Mouse (Mus musculus) right cerebral cortex, adult 18-20 months (tissue): ENCODE measurements around the gene Ifnar2.

ENCODE experiments used
- DNase-seq: peaks from one replicate; pipeline ENCODE4 v3.0.0; 2022; ENCODE audit warnings: mixed read lengths

The Ifnar2 gene

GRCm38 (mm10) chr16:91395633-91396392, 23.2 kb downstream of the Ifnar2 start:
- no peak for DNase-seq

DNA sequence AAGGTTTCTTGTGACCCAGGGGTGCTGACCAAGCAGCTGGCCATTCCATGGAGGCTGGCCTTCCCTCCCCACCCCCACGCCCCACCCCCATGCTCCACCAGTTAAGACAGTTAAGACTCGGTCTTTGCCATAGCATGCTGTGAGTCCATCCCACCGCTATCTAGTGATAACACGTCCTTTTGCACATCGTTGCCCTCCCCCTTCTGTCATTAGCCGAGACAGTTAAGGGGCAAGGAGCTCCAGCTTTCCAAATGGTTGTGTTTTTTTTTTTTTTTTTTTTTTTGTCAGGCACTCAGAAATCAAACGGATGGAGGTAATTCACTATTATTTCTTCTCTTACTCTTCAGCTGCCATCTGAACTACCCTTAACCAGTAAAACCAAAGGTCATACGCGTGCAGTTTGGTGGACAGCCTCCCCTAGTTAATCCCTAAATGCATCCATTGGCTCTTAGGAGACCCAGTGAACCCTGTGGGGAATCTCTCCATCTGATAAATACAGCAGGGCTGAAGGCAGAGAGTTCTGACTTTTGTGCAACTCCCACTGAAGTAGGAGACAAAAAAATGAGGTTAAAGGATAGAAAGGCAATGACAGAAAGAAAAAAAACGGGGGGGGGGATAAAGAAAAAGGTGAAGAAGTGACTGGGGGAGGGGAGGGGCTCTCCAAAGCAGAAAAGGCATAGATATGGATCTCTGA, 24.4 kb downstream of the Ifnar2 start:
- no peak for DNase-seq

GRCm38 (mm10) chr16:91398030-91398429, 25.4 kb downstream of the Ifnar2 start:
- no peak for DNase-seq

DNA sequence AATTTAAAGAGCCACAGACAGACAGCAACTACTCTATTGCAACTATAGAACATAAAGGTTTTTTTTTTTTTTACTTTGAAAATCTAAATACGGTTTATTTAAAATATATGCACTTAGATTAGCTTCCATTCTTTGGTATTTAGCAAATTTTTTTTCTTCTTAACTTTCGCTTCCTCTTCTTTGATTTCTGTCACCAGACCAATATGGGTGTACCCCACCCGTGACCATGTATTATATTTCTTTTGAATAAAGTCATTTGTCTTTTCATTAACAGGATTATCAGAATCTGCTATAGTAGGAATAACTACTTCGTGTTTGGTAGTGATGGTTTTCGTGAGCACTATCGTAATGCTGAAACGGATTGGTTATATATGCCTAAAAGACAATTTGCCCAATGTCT, 26.4 kb downstream of the Ifnar2 start:
- no peak for DNase-seq

- DNase-seq: no peak
Measured at GRCm38 (mm10) chr16:91401569-91402165, 29.1 kb downstream of the Ifnar2 start.

DNA sequence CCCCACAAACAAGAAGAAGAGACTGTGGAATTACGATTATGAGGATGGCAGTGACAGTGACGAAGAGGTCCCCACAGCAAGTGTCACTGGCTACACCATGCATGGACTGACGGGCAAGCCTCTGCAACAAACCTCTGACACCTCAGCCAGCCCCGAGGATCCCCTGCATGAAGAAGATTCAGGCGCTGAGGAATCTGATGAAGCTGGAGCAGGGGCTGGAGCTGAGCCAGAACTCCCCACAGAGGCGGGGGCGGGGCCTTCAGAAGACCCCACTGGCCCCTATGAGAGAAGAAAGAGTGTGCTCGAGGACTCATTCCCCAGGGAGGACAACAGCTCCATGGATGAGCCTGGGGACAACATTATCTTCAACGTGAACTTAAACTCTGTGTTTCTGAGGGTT, 31.2 kb downstream of the Ifnar2 start:
- DNase-seq: no peak

GRCm38 (mm10) chr16:91404187-91404586, 31.6 kb downstream of the Ifnar2 start:
- no peak for DNase-seq

DNA sequence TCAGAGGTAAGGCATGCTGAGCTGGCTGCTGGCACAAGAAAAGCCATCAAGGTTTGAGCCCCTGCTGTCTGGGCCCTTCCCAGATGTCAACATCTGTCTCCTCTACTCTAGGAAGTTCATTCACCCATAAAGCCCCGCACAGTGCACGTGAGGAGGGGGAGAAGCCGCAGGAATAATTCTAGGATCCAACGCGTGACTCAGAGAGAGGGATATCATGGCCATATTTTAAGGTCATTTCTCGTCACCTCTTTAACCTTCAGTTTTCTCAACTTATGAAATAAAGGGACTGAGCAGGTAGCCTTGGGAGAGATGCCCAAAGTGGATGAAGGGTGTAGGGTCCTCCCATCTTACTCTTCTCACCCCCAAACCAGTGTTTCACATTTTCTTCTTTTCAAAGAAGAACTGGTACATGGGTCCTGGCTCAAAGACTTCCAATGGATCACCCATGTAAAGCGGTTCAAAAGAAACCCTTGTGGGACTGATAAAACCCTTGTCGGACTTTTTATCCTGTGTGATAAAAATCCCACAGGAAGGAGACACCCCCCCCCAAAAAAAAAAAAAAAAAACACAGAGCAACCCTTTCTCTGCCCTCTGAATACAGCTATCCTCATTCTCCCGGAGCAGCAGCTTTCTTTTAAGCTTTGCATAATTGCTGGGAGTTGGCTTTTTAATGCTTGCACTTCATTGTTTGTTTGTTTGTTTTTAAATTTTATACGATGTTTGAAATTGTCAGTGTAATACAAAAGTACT, 32.4 kb downstream of the Ifnar2 start:
- DNase-seq: no peak

- peak; percentile 24 for DNase-seq
Measured at GRCm38 (mm10) chr16:91405640-91406584, 33.3 kb downstream of the Ifnar2 start, which contains the start of gene Il10rb. Gene Il10rb, plus strand, starts transcription at chr16:91406164.

GRCm38 (mm10) chr16:91406585-91407220, 34.1 kb downstream of the Ifnar2 start:
- DNase-seq: no peak

DNA sequence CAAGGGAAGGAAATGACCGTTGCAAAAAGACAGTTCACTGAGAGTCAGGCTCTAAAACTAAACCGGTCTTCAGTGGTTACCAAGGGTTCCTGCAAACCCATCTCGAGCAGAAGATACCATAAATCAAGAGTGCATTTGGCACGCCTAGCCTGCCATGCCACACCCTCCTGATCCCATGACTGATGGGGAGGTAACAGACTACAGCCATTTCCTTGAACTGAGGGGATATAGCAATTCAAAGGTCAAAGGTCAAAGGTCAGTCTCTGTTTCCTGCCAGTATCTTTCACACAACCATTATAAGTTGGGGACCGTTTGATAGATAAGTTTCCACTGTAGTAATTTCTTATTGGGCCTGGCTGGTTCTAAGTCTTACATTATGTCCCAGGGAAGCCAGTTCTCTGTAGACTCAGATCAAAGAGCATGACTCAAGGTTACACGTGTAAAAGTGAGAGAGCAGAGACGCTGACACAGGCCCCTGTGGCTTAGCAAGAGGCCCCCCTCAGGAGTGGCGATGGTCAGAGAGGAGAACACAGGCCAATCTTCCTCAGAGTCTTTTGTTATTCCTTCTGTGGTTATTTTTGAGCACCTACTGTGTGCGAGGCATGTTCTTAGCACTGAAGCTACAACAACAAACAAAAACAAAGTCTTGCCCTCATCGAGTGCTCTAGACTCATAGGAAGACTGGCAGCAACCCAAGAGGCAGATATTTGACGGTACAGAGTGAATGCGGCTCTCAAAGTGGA, 40.7 kb downstream of the Ifnar2 start:
- DNase-seq: no peak

DNA sequence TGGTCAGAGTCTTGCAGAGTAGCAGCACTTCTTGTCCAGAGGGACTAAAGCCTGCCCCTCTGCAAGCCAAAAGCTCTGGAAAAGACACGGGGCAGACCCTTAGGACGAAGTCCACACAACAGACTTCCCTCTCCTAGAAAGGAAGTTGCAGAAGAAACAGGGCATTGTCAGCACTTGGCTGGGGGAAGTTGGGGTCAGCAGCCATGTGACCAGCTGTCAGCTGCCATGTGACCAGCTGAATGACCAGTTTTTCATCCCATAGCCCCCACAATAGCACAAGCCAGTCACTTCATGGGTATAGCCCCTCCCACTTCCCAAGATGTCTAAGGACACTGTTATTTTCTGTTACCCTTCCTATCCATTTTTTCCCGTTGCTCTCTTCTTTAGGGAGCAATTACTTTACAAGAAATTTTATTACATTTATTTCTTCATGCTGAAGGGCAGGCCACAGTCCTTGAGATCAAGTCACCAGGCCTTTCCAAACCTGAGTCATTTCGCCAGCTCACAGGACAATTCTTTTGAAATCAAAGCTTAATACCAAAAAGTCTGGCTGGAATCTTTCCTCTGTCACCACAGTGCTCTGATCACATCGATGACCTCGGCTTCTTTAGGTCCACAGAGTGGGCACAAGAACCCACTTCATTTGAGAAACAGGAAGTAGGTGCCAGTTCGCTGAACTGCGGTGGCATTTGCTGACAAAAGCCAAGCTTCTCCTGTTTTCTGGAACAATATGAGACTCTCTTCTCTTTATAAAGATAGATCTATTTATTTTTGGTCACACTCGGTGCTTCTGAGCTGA, 43.0 kb downstream of the Ifnar2 start:
- no peak for DNase-seq

DNA sequence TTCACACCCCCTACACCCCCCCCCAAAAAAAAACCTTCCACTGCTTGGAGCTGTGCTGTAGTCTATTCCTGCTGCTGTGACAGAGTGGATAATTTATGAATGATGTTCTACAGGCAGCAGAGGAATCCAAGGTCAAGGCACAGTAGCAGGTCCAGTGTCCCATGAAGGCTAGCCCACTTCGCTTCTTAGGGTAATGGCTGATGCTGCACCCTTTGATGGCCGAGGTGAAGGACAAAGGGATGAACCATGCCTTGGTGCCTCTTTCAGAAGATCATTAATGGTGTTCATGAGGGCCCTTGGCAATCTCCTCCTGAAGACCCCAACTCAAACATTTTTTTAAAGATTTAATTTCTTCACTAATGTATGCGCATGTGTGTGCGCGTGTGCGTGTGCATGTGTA, 43.8 kb downstream of the Ifnar2 start:
- DNase-seq: no peak

- no peak for DNase-seq
Measured at GRCm38 (mm10) chr16:91416938-91417337, 44.4 kb downstream of the Ifnar2 start.

DNA sequence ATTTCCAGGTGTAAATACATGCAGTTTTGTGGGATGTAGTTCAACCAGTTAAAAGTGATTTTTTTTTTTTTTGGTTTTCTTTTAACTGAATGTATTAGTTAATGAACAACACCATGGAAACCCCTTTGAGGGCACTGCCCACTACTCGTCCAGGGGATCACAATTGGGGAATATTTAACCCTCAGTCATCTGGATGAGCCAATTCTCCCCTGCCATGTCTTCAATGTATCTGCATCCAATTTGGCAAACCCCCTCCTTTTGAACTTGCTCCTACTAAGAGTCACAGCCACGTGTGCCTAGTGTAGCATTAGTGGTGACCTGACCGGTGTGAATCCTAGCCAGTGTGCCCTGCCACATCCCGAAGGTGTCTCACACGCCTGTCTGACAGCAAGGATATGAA, 45.9 kb downstream of the Ifnar2 start:
- no peak for DNase-seq

- no peak for DNase-seq
Measured at GRCm38 (mm10) chr16:91425816-91426215, 53.2 kb downstream of the Ifnar2 start.

- no peak for DNase-seq
Measured at GRCm38 (mm10) chr16:91426586-91426985, 54.0 kb downstream of the Ifnar2 start.

GRCm38 (mm10) chr16:91427461-91427860, 54.9 kb downstream of the Ifnar2 start:
- DNase-seq: no peak

DNA sequence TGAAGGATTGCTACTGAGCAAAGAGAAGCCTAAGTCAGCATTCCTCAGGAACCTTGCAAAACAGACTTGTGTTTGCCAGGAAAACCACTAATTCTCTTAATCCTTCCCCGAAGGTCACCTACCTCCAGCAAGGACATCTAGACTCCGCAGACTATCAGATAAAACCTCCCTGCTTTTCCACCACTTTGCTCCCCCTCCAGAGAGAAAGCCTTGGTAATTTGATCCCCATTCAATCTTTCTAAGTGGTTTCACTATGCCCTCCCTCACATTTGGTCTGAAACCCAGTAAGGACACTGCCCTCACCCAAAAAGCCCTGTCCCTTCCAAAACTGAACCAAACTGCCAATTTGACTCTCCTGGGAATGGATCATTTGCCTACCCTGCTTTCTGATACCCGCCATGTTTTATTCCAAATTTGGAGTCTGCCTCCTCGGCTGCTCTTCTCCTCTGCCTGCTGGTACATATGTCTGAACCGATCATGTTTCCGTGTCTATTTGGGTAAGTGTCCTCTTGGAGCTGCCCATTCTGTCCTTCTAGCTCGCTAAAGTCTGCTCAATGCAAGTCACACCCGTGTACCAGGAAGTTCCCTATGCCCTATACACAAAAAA, 55.8 kb downstream of the Ifnar2 start:
- DNase-seq: no peak
